Mouse (Mus musculus): ENCODE results near the gene Rspo4. TPM values are rescaled to one million over a fixed set of nuclear protein-coding genes. Genes with fewer than 3 reads are reported as not detected.

Rspo4 gene
- not detected for polyA plus RNA-seq (2014; fragmentation: Illumina TruSeq; extraction: RNeasy Lipid Tissue Mini Kit (QIAGEN cat#74804); ENCODE audit: low read depth, low replicate concordance)

DNA sequence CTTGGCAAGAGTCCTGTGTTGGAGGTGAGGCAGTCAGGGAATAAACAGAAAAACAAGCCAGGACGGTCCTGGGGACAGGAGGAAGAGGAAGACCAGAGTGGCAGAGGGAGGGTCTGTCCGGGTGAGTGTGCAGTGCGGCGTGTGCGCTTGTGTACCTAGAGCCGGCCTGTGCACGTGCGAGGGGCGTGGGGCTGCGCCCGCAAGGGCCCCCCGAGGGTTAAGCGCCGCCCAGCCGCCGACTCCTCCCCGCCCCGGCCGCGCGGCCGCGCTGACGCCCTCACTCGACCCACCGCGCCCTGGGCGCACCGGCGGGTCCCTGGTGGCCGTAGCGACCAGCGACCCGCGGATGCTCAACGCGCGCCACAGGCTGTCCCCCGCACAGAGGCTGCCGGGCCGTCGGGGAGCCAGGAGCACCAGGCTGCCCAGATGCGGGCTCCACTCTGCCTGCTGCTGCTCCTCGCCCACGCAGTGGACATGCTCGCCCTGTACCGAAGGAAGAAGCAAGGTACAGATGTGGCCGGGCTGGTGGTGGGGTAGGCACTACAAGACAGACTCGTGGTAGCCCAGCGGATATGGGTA lies at the start of gene Rspo4:
Gene Rspo4, plus strand, starts transcription at position 280 of the 579 bp plus-strand sequence.

DNA sequence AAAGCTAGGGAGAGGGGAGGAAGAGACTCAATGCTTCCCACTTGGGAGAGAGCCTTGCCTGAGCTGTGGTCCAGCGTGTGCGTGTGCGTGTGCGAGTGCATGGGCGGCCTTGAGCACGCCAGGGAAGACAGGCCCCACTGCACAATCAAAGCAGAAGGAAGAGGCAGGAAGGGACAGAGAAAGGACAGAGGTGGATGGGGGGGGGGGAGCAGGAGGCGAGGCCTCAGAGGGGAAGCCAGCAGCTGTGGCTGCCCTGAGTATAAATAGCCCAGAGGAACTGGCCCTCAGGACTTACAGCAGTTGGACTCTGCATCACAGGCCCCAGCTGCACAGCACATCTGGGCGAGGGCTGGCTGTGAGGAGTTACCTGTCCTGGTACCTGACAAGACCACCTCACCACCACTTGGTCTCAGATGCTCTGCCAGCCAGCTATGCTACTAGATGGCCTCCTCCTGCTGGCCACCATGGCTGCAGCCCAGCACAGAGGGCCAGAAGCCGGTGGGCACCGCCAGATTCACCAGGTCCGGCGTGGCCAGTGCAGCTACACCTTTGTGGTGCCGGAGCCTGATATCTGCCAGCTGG lies 68.3 kb downstream of the Rspo4 start, which contains the start of gene Angpt4:
Gene Angpt4, plus strand, starts transcription at position 292 of the 582 bp plus-strand sequence.

Other genes starting within 250 kb of the Rspo4 start
- 2.2 TPM for gene Snph, start 210.3 kb upstream of the Rspo4 start, polyA plus RNA-seq (2014; fragmentation: Illumina TruSeq; extraction: RNeasy Lipid Tissue Mini Kit (QIAGEN cat#74804); ENCODE audit: low read depth, low replicate concordance)
- not detected for gene Rad21l, start 174.4 kb upstream of the Rspo4 start, polyA plus RNA-seq (2014; fragmentation: Illumina TruSeq; extraction: RNeasy Lipid Tissue Mini Kit (QIAGEN cat#74804); ENCODE audit: low read depth, low replicate concordance)
- gene Tmem74b, start 140.9 kb upstream of the Rspo4 start, polyA plus RNA-seq (2014; fragmentation: Illumina TruSeq; extraction: RNeasy Lipid Tissue Mini Kit (QIAGEN cat#74804); ENCODE audit: low read depth, low replicate concordance) = not detected
- 44.7 TPM for gene Psmf1, start 98.7 kb upstream of the Rspo4 start, polyA plus RNA-seq (2014; fragmentation: Illumina TruSeq; extraction: RNeasy Lipid Tissue Mini Kit (QIAGEN cat#74804); ENCODE audit: low read depth, low replicate concordance)
- gene Angpt4, start 68.3 kb downstream of the Rspo4 start, polyA plus RNA-seq (2014; fragmentation: Illumina TruSeq; extraction: RNeasy Lipid Tissue Mini Kit (QIAGEN cat#74804); ENCODE audit: low read depth, low replicate concordance) = 14.7 TPM
- 14.3 TPM for gene Fam110a, start 137.3 kb downstream of the Rspo4 start, polyA plus RNA-seq (2014; fragmentation: Illumina TruSeq; extraction: RNeasy Lipid Tissue Mini Kit (QIAGEN cat#74804); ENCODE audit: low read depth, low replicate concordance)
- gene Slc52a3, start 153.6 kb downstream of the Rspo4 start, polyA plus RNA-seq (2014; fragmentation: Illumina TruSeq; extraction: RNeasy Lipid Tissue Mini Kit (QIAGEN cat#74804); ENCODE audit: low read depth, low replicate concordance) = 26.7 TPM
- gene Scrt2, start 238.6 kb downstream of the Rspo4 start, polyA plus RNA-seq (2014; fragmentation: Illumina TruSeq; extraction: RNeasy Lipid Tissue Mini Kit (QIAGEN cat#74804); ENCODE audit: low read depth, low replicate concordance) = 0.58 TPM